Mouse (Mus musculus) monocyte, adult 2 months (primary cell): ENCODE results near the gene Ssc4d.

Experiments
- DNase-seq, 2 experiments: peaks; one replicate each; pipeline ENCODE4 v3.0.0; 2022; ENCODE audit warnings: low spot score in 2 of 2, low read depth in 1 of 2

Ssc4d gene

DNA sequence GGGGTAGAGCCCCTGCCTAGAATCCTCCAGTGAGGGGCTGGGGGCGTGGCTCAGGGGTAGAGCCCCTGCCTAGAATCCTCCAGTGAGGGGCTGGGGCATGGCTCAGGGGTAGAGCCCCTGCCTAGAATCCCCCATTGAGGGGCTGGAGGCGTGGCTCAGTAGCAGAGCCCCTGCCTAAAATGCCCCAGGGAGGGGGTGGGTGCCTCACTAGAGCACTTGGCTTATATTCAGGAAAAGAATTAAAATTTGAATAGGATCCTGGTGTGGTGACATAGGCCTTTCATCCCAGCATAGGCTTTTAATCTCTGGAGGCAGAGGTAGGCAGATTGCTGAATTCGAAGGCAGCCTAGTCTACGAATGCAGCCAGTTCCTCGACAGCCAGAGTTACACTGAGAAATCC is 5.0 kb upstream of the Ssc4d start:
- no peak for DNase-seq

DNA sequence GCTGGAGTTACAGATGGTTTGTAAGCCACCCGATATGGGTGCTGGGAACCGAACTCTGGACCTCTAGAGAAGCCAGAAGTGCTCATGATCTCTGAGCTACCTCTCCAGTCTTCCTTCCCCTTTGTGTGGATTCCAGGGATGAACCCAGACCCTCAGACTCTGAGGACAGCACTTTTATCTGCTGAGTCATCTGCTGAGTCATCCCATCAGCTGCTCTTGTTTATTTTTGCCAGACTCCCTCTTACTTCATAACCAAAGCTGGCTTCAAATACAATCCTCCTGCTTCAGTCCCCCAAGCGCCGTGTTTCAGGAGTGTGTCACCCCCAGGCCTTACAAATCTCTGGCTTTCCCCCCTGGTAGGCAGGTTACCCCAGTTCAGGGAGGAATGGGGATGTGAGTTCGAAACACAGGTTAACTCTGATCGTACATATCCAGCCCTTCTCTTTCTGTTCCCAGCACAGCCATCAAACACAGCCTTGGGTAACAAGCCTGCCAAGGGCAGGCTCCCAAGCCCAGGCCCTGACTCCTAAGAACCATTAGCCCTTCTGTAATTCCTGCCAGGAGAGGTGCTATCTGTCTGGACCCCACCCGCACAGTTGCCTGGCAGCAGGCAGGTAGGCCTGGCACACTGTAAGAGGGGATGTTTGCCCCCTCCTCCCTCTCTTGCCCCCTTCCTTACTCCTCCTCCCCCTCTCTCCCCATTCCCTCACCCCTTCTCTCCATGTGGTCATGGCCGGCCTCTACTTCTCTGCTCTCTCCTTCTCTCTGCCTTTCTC is 1.8 kb upstream of the Ssc4d start:
- DNase-seq, result no peak

GRCm38 (mm10) chr5:135971876-135972275 is 2.5 kb downstream of the Ssc4d start:
- DNase-seq, result no peak

- DNase-seq, result no peak
Observed at GRCm38 (mm10) chr5:135970247-135970646, 4.1 kb downstream of the Ssc4d start.

GRCm38 (mm10) chr5:135968781-135969180 is 5.5 kb downstream of the Ssc4d start:
- peak in 1 of 2 experiments; percentile 53 for DNase-seq

- DNase-seq, result no peak
Observed at GRCm38 (mm10) chr5:135966866-135967265, 7.5 kb downstream of the Ssc4d start.

DNA sequence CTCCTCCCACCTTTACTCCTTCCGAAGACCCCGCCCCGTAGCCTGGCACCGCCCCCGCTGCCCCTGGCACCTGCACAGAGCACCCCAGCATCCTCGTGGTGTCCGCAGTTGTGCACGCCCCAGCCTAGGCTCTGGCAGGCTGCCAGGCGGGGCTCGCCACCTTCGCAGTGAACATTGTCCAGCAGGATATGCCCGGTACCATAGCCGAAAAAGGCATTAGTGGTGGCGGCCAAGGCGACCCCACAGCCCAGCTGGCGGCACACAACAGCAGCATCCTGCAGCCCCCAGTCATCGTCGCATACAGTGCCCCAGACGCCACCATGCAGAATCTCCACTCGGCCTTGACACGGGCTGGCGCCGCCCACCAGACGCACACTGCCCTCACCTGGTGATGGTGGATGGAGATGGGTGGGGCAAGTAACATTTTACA is 8.8 kb downstream of the Ssc4d start:
- DNase-seq, result no peak

- no peak for DNase-seq
Observed at GRCm38 (mm10) chr5:135963280-135963627, 11.1 kb downstream of the Ssc4d start.

- peak; percentile 96 to 99 for DNase-seq
Observed at GRCm38 (mm10) chr5:135962492-135963279, 11.6 kb downstream of the Ssc4d start.

DNA sequence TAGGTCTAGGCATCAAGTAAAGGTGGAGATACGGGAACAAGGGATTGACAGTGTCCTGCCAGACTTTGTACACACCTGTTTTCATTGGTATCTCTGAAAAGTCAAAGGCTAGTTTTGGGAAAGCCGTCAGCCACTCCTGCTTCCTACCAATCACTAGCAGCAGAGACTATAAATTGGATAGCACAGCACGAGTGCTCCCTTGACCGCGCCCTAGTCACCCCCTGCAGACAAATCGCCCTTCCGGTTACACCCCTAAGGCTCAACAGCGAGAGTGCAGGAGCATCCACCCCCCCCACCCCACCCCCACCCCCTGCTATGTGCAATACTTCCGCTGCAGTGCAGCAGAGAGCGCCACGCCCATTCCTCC is 12.2 kb downstream of the Ssc4d start:
- no peak for DNase-seq

- DNase-seq, result no peak
Observed at GRCm38 (mm10) chr5:135960909-135961635, 13.3 kb downstream of the Ssc4d start.

DNA sequence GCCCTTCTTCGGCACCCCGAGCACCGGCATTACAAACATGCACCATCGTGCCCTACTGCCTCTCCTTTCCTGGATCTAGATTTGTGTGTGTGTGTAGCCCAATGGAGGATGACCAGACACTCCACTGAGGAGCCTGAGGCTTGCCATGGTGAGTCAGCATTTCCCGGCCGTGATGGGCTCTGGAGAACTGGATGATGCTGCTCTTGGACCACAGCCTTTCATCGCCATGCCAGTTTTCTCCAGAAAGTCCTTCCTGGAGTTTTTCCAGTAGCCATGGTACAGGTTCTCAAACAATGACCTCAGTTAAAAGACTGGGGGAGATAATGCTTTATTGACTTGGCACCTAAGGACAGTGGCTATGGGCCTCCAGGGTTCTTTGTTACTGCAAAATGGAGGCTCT is 14.4 kb downstream of the Ssc4d start:
- no peak for DNase-seq

DNA sequence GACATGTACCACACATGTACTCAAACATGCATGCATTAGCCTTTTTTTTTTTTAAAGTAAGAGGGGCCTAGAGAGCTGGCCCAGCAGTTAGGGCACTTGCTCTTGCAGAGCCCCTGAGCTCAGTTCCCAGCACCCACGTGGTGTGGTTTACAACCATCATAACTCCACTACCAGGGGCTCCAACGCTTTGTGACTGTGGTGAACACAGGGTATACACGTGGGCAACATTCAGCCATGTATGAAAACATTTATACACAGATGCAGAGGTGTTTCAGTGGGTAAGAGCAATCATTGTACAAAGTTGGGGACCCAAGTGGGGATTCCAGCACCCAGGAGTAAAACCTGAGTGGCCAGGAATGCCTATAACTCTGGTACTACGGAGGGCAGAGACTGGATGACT is 16.0 kb downstream of the Ssc4d start:
- DNase-seq, result no peak

- DNase-seq, result peak; percentile 88 to 91
Observed at GRCm38 (mm10) chr5:135957207-135957974, 16.9 kb downstream of the Ssc4d start.

DNA sequence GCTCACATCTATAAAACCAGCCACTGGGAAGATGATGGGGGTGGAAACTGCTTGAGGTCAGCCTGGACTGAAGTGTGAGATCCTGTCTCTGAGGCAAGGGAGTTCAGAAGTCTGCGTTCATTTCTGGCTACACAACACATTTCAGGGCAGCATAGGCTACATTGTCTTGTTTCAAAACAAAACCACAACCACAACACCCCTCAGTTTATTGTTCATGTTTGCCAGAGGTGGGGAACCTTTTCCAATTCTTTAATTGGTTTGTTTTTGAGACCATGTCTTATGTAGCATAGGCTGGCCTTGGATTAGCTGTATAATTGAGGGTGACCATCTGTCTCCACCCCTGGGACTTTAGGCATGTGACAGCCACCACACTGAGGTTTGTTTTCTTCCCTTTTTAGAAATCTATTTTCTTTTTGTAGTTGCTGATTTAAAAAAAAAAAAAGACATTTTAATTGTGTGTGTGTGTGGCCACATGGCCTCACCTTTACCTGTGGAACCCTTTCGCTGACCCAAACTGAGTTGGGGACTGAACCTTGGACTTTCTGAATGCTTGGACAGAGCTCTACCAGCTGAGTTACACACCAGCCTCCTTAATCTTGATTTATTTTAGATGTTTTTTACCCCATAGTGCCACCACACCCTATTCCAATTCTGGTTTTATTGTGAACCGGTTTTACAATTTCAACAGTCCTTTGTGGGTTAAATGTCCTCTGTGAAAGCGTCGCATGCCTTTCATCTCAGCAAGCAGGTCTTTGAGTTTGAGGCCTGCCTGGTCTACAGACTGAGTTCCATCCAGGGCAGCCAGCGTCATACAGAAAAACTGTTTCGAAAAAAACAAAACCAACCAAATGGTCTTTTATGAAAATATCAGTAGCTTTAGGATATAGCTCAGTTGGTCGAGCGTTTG is 17.8 kb downstream of the Ssc4d start:
- no peak for DNase-seq

DNA sequence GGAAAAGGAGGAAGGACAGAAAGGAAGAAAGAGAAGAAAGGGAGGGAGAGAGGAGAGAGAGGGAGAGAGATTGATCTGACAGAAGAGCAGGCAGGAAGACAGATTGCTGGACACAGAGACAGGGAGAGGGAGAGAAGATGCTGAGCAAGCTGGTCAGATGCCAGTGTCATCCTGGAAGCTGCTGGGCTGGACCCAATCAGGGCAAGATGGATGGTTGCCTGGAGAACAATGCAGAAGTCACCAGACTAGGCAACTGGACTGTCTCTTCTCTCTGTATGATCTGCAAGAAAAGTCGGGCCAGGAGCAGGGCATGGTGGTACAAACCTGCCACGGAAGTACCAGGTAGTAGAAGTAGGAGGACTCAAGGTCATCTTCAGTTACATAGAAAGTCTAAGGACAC is 21.5 kb downstream of the Ssc4d start:
- no peak for DNase-seq

DNA sequence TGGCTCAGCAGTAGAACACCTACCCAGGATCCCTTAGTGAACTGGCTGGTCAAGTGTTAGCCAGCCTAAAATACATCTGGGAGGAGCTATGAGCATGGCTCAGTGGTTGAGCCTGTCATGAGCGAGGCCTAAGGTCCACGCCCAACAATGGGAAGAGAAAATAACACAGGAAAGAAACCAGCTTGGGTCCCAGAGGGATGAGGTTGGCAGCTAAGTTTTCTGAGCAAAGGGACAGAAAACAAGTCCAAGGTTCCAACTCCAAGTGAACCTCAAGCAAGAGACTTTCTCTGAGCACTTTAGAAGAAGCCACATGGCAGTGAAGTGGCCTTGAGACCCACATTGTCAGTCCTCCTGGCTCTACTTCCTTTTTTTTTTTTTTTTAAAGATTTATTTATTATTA is 22.7 kb downstream of the Ssc4d start:
- DNase-seq, result no peak

- no peak for DNase-seq
Observed at GRCm38 (mm10) chr5:135950710-135951412, 23.5 kb downstream of the Ssc4d start.

GRCm38 (mm10) chr5:135946621-135947020 is 27.7 kb downstream of the Ssc4d start:
- DNase-seq, result no peak
